Mouse (Mus musculus): Measurements from ENCODE around the gene Coro7. TPM values are rescaled to one million over a fixed set of nuclear protein-coding genes. Genes with fewer than 3 reads are reported as not detected.
A peak's percentile ranks its signal among the peaks of the same experiment; 100 is the strongest.
"Not testable (repeated sequence)": the region's sequence is repeated elsewhere in the genome, so short reads cannot be mapped to it uniquely, and the experiment has no call there.

Coro7 gene
- polyA plus RNA-seq, 1 experiment from 2014 or later = 13.7 TPM

GRCm38 (mm10) chr16:4718753-4719518 is 39.4 kb upstream of the Coro7 start, which contains the start of gene Nmral1:
Gene Nmral1, minus strand, starts transcription at chr16:4719356.
- H3K27me3 ChIP-seq (ENCODE audit: control insufficient read depth, insufficient read depth, low read length) = no peaks in the 10 kb centered on the region
- peak within 1 kb of the TSS; percentile 65 for H3K4me3 ChIP-seq (ENCODE audit: low read length)
- WGBS = 9% methylated on average over 33 of the region's 33 CpGs
- no peaks in the 10 kb centered on the region for H3K9me3 ChIP-seq (replicated peaks; ENCODE audit: control insufficient read depth, low read length)
- H3K4me2 ChIP-seq (ENCODE audit: low read depth, low read length) = peak within 1 kb of the TSS; percentile 69
- H3K9ac ChIP-seq (ENCODE audit: low read length) = peak within 1 kb of the TSS; percentile 66
- H3K4me1 ChIP-seq (ENCODE audit: control insufficient read depth, insufficient read depth, low read length) = no peaks in the 10 kb centered on the region
- peak; percentile 76 for ATAC-seq (replicated peaks; ENCODE audit: extremely low read depth, insufficient read depth, low FRiP score)
- 0 out of 2 replicates have a peak, but pooled peaks cover 3% of the 10 kb centered on the region for H3K36me3 ChIP-seq (ENCODE audit: control insufficient read depth, insufficient read depth)
- peak within 1 kb of the TSS; percentile 11; the same call in 1 of the 2 replicates for H3K27ac ChIP-seq (ENCODE audit: low read length)

- Histone ChIP-seq H3K27me3 (ENCODE audit: control insufficient read depth, insufficient read depth, low read length) (no peaks in the 10 kb centered on the region), H3K4me1 (ENCODE audit: control insufficient read depth, insufficient read depth, low read length) (no peaks in the 10 kb centered on the region), H3K4me3 (ENCODE audit: low read length) (peak overlapping the region; percentile 65), H3K4me2 (ENCODE audit: low read depth, low read length) (peak overlapping the region; percentile 69), H3K9me3 (replicated peaks; ENCODE audit: control insufficient read depth, low read length) (no peaks in the 10 kb centered on the region), H3K9ac (ENCODE audit: low read length) (no peak overlapping the region), H3K36me3 (ENCODE audit: control insufficient read depth, insufficient read depth) (0 out of 2 replicates have a peak, but pooled peaks cover 3% of the 10 kb centered on the region), H3K27ac (ENCODE audit: low read length) (no peak overlapping the region)
- ATAC-seq (replicated peaks; ENCODE audit: extremely low read depth, insufficient read depth, low FRiP score) = no peak
- WGBS = 69% methylated on average over 3 of the region's 3 CpGs
Measured at GRCm38 (mm10) chr16:4717866-4718265, 38.3 kb upstream of the Coro7 start.

- Histone ChIP-seq H3K9me3 (replicated peaks; ENCODE audit: control insufficient read depth, low read length) (no peaks in the 10 kb centered on the region), H3K4me3 (ENCODE audit: low read length) (no peak overlapping the region), H3K27me3 (ENCODE audit: control insufficient read depth, insufficient read depth, low read length) (no peaks in the 10 kb centered on the region), H3K4me2 (ENCODE audit: low read depth, low read length) (no peak overlapping the region), H3K9ac (ENCODE audit: low read length) (no peak overlapping the region), H3K4me1 (ENCODE audit: control insufficient read depth, insufficient read depth, low read length) (no peaks in the 10 kb centered on the region), H3K36me3 (ENCODE audit: control insufficient read depth, insufficient read depth) (peaks cover 13% of the 10 kb centered on the region), H3K27ac (ENCODE audit: low read length) (no peak overlapping the region)
- WGBS = 72% methylated on average over 17 of the region's 17 CpGs
- ATAC-seq (replicated peaks; ENCODE audit: extremely low read depth, insufficient read depth, low FRiP score) = no peak
Measured at GRCm38 (mm10) chr16:4713861-4714710, 34.5 kb upstream of the Coro7 start.

GRCm38 (mm10) chr16:4711173-4711572 is 31.6 kb upstream of the Coro7 start:
- no peaks in the 10 kb centered on the region for H3K27me3 ChIP-seq (ENCODE audit: control insufficient read depth, insufficient read depth, low read length)
- no peak for ATAC-seq (replicated peaks; ENCODE audit: extremely low read depth, insufficient read depth, low FRiP score)
- 93% methylated on average over 4 of the region's 4 CpGs for WGBS
- H3K36me3 ChIP-seq (ENCODE audit: control insufficient read depth, insufficient read depth) = peaks cover 40% of the 10 kb centered on the region
- H3K4me3 ChIP-seq (ENCODE audit: low read length) = no peak overlapping the region
- no peak overlapping the region for H3K4me2 ChIP-seq (ENCODE audit: low read depth, low read length)
- H3K4me1 ChIP-seq (ENCODE audit: control insufficient read depth, insufficient read depth, low read length) = no peaks in the 10 kb centered on the region
- no peaks in the 10 kb centered on the region for H3K9me3 ChIP-seq (replicated peaks; ENCODE audit: control insufficient read depth, low read length)
- H3K9ac ChIP-seq (ENCODE audit: low read length) = no peak overlapping the region
- no peak overlapping the region for H3K27ac ChIP-seq (ENCODE audit: low read length)

GRCm38 (mm10) chr16:4705541-4705940 is 26.0 kb upstream of the Coro7 start:
- WGBS = 56% methylated on average over 4 of the region's 4 CpGs
- H3K9me3 ChIP-seq (replicated peaks; ENCODE audit: control insufficient read depth, low read length) = no peaks in the 10 kb centered on the region
- H3K4me3 ChIP-seq (ENCODE audit: low read length) = no peak overlapping the region
- H3K4me1 ChIP-seq (ENCODE audit: control insufficient read depth, insufficient read depth, low read length) = no peaks in the 10 kb centered on the region
- H3K27ac ChIP-seq (ENCODE audit: low read length) = no peak overlapping the region
- no peaks in the 10 kb centered on the region for H3K27me3 ChIP-seq (ENCODE audit: control insufficient read depth, insufficient read depth, low read length)
- H3K4me2 ChIP-seq (ENCODE audit: low read depth, low read length) = no peak overlapping the region
- no peak overlapping the region for H3K9ac ChIP-seq (ENCODE audit: low read length)
- ATAC-seq (replicated peaks; ENCODE audit: extremely low read depth, insufficient read depth, low FRiP score) = no peak
- peaks cover 78% of the 10 kb centered on the region for H3K36me3 ChIP-seq (ENCODE audit: control insufficient read depth, insufficient read depth)

GRCm38 (mm10) chr16:4702646-4703045 is 23.1 kb upstream of the Coro7 start:
- no peaks in the 10 kb centered on the region for H3K9me3 ChIP-seq (replicated peaks; ENCODE audit: control insufficient read depth, low read length)
- ATAC-seq (replicated peaks; ENCODE audit: extremely low read depth, insufficient read depth, low FRiP score) = no peak
- WGBS = 77% methylated on average over 1 of the region's 1 CpGs
- H3K27me3 ChIP-seq (ENCODE audit: control insufficient read depth, insufficient read depth, low read length) = no peaks in the 10 kb centered on the region
- no peaks in the 10 kb centered on the region for H3K4me1 ChIP-seq (ENCODE audit: control insufficient read depth, insufficient read depth, low read length)
- H3K36me3 ChIP-seq (ENCODE audit: control insufficient read depth, insufficient read depth) = peaks cover 85% of the 10 kb centered on the region
- no peak overlapping the region for H3K27ac ChIP-seq (ENCODE audit: low read length)
- H3K4me2 ChIP-seq (ENCODE audit: low read depth, low read length) = no peak overlapping the region
- H3K4me3 ChIP-seq (ENCODE audit: low read length) = no peak overlapping the region
- H3K9ac ChIP-seq (ENCODE audit: low read length) = no peak overlapping the region

GRCm38 (mm10) chr16:4701211-4701610 is 21.6 kb upstream of the Coro7 start:
- Histone ChIP-seq H3K9ac (ENCODE audit: low read length) (no peak overlapping the region), H3K9me3 (replicated peaks; ENCODE audit: control insufficient read depth, low read length) (no peaks in the 10 kb centered on the region), H3K27me3 (ENCODE audit: control insufficient read depth, insufficient read depth, low read length) (no peaks in the 10 kb centered on the region), H3K27ac (ENCODE audit: low read length) (no peak overlapping the region), H3K4me1 (ENCODE audit: control insufficient read depth, insufficient read depth, low read length) (no peaks in the 10 kb centered on the region), H3K4me2 (ENCODE audit: low read depth, low read length) (no peak overlapping the region), H3K36me3 (ENCODE audit: control insufficient read depth, insufficient read depth) (peaks cover 83% of the 10 kb centered on the region), H3K4me3 (ENCODE audit: low read length) (no peak overlapping the region)
- no peak for ATAC-seq (replicated peaks; ENCODE audit: extremely low read depth, insufficient read depth, low FRiP score)
- 92% methylated on average over 3 of the region's 3 CpGs for WGBS

GRCm38 (mm10) chr16:4689371-4689770 is 9.8 kb upstream of the Coro7 start:
- not testable (repeated sequence) for H3K9ac ChIP-seq (ENCODE audit: low read length); H3K27me3 ChIP-seq (ENCODE audit: control insufficient read depth, insufficient read depth, low read length); H3K4me3 ChIP-seq (ENCODE audit: low read length); ATAC-seq (replicated peaks; ENCODE audit: extremely low read depth, insufficient read depth, low FRiP score); H3K9me3 ChIP-seq (replicated peaks; ENCODE audit: control insufficient read depth, low read length); H3K27ac ChIP-seq (ENCODE audit: low read length); H3K4me2 ChIP-seq (ENCODE audit: low read depth, low read length)
- WGBS = over 99% methylated on average over 4 of the region's 4 CpGs
- Histone ChIP-seq H3K4me1 (ENCODE audit: control insufficient read depth, insufficient read depth, low read length) (peaks cover 11% of the 10 kb centered on the region), H3K36me3 (ENCODE audit: control insufficient read depth, insufficient read depth) (peaks cover 52% of the 10 kb centered on the region)

- ATAC-seq (replicated peaks; ENCODE audit: extremely low read depth, insufficient read depth, low FRiP score) = no peak
- peak overlapping the region; percentile 87 for H3K9ac ChIP-seq (ENCODE audit: low read length)
- peaks cover 12% of the 10 kb centered on the region for H3K36me3 ChIP-seq (ENCODE audit: control insufficient read depth, insufficient read depth)
- peaks cover 15% of the 10 kb centered on the region for H3K4me1 ChIP-seq (ENCODE audit: control insufficient read depth, insufficient read depth, low read length)
- WGBS = 1% methylated on average over 9 of the region's 9 CpGs
- H3K27ac ChIP-seq (ENCODE audit: low read length) = peak overlapping the region; percentile 61; the same call in 1 of the 2 replicates
- H3K9me3 ChIP-seq (replicated peaks; ENCODE audit: control insufficient read depth, low read length) = 0 out of 2 replicates have a peak, but pooled peaks cover 2% of the 10 kb centered on the region
- no peaks in the 10 kb centered on the region for H3K27me3 ChIP-seq (ENCODE audit: control insufficient read depth, insufficient read depth, low read length)
- H3K4me2 ChIP-seq (ENCODE audit: low read depth, low read length) = peak overlapping the region; percentile 87
- H3K4me3 ChIP-seq (ENCODE audit: low read length) = peak overlapping the region; percentile 86
Measured at GRCm38 (mm10) chr16:4684457-4684791, 4.8 kb upstream of the Coro7 start.
